Mouse (Mus musculus): ENCODE results near the gene Rab11fip5.

The Rab11fip5 gene

DNA sequence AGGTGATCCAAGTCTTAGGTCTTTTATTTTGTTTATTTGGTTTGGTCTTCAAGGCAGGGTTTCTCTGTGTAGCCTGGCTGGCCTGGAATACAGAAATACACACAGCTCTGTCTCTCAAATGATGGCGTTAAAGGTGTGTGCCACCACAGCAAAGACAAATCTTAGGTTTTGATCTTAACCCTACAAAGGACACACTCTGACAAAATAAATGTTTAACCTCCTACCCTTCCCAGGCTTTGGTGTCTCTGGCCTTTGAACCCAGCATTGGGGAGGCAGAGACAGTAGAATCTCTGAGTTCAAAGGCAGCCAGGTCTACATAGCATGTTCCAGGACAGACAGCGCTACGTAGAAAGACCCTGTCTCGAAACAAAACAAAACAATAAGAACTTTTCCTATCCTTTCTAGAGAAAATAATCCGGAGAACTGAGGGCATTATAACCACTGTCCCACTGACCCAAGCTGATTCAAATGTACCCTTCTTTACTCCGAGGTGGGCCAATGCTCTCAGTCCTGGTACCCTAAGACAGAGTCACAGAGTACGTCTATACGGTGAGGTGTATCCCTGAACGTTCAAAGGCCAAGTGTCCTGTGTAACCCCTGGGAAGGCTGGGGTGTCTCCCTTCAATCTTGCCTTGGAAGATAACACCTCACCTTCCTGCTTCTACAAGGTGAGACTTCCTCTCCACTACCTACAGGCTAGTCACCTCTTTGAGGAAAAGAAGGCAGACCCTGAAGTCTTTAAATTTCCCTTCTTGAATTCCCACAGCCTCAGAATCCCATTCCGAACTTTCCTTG lies 1.2 kb downstream of the Rab11fip5 start:
- DNase-seq (ENCODE audit: low spot score): no peak

DNA sequence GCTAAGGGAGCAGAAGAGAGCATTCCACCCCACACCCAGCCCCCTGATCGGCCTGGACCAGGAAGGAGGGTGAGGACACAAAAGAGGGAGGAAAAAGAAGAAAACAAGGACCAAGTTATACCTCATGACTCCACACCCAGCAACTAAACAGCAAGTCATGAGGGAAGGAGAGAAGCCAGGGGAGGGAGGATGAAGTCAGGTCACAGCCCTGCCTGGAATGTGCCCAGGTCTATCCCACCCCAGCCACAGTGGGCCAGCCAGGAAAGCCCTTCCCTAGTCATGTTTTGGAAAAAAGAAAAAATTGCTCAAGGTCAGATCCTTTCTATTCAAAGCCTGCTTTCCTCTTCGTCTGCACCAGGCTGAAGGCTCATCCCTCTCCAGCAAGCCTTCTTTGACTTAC lies 1.9 kb downstream of the Rab11fip5 start:
- peak; percentile 49 for DNase-seq (ENCODE audit: low spot score)

DNA sequence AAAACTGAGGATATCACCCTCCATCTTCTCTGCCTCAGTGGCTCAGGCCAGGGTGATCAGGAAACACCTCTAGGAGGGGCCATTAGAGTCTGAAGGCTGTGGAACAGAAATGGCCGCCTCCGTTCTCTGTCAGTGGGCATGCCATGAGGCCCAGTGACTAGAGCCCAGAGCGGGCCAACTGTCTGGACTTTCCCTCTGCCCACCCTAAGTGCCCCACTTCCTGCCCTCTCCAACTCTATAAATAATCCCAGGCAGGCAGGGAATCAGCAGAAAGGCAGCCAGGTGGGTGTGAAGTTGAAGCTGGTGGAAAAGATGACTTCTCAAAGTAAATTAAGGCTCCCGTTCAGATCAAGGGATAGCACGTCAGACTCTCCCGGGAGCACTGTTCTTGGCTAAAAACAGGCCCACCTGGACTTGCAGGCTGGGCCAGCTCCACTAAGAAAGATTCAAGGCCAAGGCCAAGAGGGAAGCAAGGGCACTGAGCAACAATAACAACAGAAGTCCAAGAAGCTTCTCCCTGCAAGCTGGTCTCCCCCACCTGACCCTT lies 2.5 kb downstream of the Rab11fip5 start:
- DNase-seq (ENCODE audit: low spot score): no peak

DNA sequence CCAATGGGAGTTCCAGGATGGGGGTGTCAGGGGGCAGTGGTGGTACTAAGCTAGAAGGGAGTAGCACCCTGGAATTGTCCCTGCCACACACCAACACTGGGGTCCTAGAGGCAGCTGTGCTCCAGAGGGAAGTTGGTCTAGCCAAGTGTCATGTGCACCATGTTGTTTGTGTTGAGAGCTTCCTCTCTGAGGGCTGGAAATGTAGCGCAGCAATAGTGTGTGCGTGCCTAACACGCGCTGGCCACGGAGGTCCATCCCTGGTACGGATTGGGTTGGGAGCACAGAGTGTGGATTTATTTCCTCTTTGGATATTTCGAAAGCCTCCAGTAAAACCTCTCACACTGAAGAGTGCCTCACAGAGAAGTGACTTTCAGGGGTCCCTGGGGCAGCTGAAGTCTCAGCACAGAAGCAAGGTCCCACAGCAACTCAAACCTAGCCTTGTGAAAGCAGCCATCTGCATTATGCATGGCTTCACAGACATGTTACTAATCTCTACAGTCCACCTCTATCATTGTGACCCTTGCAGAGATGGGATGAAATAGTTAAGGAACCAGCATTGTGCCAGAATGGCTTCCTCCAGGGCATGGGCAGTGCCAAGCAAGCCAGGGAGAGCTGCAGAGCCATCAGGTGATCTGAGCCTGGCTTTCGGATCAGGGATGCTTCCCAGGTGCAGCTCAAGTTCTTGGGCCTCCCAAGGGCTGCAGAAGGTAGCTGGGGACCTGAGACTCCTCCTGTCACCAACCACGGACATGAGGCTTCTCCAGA lies 3.6 kb downstream of the Rab11fip5 start:
- DNase-seq (ENCODE audit: low spot score): no peak

DNA sequence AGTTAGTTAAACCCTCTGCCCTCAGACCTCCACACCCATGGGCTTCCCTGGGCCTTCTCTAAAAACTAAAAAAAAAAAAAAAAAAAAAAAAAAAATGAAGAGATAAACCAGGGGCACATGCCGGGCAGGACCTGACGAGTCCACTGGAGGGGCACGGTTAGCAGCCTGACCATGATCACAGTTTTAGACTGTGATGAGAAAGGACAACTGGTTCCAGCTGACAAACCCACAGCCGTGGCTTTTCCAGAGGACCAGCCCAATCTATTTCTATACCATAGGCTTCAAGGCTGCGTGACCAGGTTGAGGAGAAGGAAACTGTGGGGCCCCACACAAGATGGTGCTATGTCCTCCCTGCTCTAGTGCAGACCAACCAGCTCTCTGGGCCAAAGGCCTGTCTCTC lies 4.4 kb downstream of the Rab11fip5 start:
- no peak for DNase-seq (ENCODE audit: low spot score)

DNA sequence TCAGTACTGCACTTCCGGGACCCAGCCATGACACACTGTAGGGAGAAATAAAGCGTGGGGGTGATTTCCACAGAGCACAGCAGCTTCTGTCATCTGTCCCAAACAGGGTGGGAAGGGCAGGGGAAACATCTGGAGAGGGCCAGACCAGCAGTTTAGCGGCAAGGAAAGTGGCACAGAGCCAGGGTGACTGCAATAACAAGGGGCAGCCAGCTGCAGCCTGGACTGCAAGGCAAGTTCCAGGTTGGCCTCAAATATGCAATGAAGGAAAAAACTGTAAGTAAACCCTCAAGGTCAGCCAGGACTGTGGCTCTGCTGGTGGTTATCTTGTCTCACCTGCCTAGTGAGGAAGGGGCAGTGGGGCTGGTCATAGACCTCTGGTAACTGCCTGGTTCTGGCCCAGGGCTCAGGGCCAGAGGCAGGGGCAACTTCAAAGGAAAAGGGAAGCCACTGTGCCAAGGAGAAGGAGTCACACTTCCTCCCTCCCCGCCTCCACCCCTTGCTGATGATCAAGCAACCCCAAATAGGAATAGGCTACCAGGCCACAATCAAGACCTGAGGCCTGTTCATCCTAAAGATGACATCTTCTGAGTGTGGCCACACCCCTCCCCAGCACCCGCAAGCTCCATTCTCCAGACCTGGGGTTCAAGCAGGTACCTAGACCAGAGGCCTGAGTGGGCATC lies 5.1 kb downstream of the Rab11fip5 start:
- DNase-seq (ENCODE audit: low spot score): peak; percentile 56

DNA sequence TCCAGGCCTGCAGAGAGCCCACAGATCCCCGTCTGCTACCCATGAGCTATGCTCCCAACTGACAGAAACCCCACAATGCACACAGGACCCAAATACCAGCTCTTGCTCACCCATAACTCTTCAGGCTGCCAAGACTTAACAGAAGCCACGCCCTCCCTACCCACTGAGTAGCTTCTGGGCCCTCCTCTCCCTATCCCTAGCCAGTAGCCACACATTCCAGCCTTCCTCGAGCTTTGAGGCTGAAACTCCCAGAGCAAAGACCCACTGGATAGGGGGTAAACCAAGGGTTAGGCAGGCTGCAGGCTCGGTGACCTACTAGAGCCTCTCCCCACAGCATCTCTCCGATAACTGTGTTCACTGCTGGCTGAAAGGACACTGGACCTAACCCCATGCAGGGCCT lies 5.7 kb downstream of the Rab11fip5 start:
- DNase-seq (ENCODE audit: low spot score): no peak

DNA sequence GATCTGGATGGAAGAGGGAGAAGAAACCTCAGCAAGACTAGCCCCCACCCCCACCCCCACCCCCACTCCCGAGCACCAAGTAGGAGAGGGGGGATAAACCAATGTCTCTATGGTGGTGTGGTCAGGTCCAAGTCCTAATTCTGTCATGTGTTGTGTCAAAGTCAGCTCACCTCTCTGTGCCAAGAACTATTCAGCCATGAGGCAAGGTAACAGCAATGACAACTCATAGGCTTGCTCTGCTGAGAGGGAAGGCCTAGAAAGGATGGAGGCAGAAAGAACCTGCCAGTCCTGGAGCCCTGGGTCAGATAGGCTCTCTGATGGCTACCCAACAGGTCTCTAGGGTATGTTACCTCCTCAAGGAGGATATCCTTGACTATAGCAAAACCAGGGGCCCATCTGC lies 6.3 kb downstream of the Rab11fip5 start:
- DNase-seq (ENCODE audit: low spot score): no peak

DNA sequence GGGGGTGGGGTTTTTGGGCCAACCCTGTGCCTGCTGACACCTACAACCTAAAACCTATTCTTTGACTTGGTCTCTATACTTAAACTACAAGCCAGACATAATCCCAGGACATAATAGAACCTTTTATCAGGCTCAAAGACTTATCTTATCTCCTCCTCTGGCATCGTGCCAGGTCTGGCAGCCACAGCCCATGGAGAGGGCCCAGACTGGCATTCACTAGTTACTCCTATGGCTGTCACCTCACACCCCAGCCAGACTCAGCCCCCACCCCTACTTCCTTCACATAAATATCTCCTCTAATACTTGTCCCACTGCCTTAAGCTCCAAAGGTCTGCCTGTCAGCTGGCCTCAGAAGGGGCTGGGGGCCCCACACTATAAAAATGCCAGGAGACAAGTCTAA lies 8.0 kb downstream of the Rab11fip5 start:
- DNase-seq (ENCODE audit: low spot score): peak; percentile 51

DNA sequence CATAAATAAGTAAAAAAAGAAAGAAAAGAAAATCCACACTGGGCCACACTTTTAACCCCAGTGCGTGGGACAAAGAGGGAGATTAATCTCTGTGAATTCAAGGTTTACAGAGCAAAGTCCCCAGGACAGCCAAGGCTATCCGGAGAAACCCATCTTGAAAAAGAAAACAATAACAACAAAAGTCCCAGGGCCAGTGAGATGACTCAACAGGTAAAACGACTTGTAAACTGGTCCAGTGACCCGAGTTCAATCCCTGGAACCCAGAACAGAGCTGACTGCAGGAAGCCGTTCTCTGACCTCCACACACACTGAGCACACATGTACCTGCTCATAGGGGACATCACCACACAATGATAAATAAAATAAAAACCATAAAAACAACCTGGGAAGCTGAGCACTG lies 10.0 kb downstream of the Rab11fip5 start:
- no peak for DNase-seq (ENCODE audit: low spot score)

DNA sequence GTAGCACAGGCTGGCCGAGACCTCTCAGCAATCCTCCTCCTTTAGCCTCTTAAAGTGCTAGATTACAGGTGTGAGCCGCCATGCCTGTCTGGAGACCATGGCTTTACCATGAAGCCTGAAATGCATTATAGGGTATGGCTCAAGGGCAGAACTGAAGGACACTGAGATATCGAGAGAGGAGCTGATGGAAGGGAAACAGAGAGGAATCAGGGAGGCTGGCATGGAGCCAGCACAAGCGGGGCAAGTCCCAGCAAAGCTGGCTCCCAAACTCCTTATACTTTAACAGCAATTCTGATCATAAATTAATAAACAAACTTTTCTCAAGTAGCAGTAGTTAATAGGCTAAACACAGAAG lies 10.6 kb downstream of the Rab11fip5 start:
- no peak for DNase-seq (ENCODE audit: low spot score)

DNA sequence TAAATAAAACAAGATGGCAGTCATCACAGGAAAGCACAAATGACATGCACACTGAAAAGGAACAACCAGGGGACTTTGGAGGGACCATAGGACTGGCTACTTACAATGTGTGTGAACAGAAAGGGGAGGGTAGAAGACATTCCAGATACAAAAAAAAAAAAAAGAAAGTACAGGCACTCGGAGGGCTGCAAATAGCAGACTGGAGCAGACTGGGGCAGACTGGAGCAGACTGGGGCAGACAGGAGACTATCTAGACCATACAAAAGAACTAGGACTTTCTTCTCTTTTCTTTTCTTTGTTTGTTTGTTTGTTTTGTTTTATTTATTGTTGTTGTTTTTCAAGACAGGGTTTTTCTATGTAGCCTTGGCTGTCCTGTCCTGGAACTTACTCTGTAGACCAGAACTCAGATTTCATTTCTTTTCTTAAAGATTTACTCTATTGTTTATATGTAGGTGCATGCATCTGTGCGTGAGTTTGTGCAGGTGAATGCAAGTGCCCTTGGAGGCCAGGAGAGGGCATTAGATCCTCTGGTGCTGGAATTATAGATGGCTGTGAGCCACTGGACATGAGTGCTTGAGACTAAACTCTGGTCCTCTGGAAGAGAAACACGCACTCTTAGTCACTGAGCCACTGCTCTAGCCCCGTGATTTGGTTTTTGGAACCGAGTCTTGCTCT lies 11.1 kb downstream of the Rab11fip5 start:
- DNase-seq (ENCODE audit: low spot score): no peak

DNA sequence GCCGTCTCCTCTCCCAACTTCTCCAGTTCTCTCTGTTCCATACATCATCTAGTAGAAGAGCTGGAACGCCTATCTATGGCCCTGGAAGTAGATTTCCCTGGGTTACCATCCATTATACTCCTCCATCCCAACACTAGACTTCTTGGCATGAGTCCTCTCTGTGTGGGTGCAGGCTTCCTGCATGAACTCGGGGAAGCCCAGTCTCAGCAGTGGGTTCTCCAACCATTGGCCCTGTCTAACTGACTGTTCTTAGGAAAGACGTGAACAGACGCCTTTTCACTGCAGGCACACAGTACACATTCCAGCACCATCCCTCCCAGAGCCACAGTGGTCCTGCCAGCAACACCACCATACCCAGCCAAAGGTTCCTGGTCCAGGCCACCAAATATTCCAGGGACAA lies 11.8 kb downstream of the Rab11fip5 start:
- DNase-seq (ENCODE audit: low spot score): no peak

DNA sequence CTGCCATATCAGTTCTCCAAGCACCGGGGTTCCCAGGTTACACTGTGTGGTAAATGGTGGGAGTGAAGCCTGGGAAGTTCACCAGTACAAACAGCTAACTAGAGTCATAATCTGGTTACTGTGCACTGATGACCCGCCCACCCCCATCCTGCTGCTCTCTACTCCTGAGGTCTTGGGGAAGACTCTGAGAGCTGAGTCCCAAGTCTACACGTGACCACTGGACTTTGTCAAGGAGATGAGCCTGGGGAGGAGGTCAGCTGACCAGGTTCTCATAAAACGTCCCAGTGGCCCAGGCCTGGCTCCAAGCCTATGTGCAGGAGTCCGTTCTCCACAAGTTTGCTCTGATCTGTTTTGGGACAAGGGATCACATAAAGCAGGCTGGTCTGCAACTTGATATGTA lies 14.1 kb downstream of the Rab11fip5 start:
- no peak for DNase-seq (ENCODE audit: low spot score)

DNA sequence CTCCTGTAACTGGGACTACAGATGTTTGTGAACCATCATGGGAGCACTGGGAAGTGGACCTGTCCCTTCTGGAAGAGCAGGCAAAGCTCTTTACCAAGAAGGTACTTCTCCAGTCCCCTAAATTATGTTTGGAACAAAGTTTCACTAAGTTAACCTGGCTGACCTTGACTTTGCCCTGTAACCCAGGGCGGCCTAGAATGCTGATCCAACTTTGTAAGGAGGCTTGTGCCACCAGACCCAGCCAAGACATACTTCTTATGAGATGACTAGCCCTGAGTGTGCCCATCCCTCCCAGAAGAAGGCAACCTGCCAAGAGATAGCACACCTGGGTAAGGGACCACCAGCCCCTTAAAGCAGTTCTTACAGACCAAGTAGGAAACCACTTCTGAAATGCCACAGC lies 15.6 kb downstream of the Rab11fip5 start:
- no peak for DNase-seq (ENCODE audit: low spot score)

DNA sequence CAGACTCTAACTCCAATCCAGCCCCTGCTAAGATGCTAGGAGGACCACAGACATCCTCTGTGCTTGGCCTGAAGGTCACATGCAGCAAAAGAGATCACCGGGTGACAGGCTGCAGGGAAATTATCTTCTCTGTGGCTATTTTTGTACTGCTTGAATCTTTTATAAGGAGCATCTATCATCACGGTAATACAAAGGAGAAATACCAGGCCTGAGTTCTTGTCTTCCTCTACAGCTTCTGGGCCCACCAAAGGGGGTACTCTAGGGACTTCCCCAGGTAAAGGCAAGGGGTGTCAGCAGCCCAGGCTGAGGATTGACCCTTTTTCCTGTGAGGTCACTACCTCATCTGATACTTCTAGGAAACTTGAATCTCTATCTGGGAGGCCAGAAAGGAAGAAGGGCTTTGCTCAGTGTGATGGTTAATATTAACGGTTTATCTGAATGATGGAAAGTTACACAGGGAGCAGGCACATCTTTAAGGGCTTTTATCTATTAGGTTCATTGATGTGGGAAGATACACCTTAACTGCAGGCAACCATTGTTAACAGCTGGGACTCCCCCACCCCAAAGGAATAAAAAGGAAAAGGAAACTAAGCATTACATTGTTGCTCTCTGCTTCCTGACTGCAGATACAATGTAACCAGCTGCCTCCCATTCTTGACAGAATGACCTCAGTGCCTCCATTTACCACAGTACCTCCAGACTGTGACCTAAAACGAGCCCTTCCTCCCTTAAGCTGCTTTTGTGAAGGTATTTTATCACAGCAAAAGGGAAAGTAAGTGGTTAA lies 17.6 kb downstream of the Rab11fip5 start:
- no peak for DNase-seq (ENCODE audit: low spot score)

DNA sequence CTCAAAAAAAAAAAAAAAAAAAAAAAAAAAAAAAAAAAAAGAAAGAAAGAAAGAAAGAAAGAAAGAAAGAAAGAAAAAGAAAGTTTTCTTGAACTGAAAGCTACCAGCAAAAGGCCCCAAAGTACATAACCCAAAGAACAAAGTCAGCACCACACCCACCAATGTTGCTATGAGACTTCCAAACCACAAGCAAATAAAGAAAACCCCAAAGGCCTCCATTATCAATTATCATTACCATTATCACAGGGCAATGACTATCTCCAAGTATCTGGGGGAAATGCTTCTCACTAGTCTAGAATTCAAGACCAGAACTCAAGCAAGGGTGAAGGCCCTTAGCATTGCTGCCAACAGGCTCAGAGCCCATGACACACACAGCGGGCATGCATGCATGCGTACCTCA lies 18.7 kb downstream of the Rab11fip5 start:
- DNase-seq (ENCODE audit: low spot score): no peak

DNA sequence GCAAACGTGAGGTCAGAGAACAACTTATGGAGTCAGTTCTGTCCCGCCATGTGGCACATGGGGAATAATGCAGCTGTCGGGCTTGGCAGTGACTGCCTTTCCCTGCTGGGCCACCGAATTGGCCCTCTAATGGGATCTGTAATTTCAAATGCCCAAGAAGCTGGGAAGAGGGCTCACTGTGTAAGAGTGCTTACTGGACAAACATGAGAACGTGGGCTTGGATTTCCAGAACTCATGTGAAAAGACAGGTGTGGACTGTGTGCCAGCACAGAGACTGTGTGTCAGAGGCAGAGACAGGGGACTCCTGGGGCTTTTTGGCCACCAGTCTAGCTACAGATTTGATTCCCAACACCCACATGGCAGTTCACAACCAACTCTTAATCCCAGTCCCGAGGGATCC lies 19.7 kb downstream of the Rab11fip5 start:
- DNase-seq (ENCODE audit: low spot score): no peak

DNA sequence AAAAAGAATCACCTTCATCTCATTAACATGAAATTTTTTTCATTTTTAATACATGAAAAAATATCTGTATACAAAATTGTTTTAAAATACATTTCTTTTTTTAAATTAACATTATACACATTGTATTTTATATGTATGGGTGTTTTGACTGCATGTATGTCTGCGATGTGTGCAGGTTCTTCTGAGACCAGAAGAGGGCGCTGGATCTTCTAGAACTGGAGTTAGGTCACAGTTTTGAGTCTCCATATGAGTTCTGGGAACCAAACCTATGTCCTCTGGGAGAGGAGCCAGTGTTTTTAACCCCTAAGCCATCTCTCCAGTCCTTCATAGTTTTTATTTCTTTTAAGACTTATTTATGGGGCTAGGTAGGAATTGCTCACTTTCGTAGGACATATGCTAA lies 20.7 kb downstream of the Rab11fip5 start:
- no peak for DNase-seq (ENCODE audit: low spot score)

DNA sequence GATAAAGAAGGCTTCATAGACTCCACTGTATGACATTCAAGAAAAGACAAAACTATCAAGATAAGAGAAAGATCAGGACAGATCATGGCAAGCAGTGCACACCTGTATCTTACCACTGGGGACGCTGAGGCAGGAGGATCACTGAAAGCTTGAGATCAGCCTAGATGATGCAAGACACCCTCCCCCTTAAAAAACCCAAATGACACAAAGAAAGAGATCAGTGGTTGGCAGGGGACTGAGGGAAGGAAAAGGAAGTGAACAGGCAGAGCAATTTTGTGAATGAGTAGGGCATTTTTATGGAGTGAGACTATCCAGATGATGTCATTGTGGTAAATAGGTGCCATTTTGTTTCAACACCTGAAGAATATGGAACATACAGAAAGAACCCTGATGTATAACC lies 24.3 kb downstream of the Rab11fip5 start:
- no peak for DNase-seq (ENCODE audit: low spot score)

DNA sequence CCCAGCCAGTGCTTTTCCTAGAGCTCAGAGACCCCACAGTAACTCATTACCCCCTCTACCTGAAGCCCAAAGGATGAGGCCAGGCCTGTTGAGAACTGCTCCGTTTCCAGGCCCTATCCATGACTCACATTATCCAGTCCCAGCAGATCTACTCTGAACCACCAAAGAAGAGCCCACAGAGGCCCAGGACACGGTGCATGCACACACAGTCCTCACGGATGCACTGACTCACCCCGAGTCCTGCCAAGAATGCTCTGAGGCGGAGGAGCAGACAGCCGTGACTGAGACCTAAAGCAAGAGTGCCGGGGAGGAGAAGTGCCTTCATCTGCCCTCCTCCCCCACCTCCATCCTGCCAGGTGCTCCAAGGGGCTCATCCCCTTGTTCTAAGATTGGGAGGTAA lies 25.2 kb downstream of the Rab11fip5 start:
- no peak for DNase-seq (ENCODE audit: low spot score)

DNA sequence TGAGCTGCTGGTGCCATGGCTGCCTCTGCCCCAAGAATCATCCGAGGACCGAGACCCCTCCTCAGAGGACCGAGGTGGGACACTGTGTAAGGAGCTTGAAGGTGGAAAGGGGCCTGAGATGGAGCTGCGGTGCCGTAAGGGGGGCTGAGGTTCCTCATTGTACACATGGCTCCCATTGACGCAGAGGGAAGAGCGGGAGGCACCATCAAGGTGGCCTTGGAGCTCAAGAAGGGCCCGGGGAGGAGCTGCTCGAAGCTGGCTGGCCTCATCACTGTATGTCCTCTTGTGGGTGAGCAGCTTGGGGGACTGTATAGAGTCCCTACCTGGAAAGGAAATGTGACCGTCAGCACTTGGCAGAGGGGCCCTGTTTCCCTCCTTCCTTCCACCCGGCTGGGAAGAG lies 26.3 kb downstream of the Rab11fip5 start:
- no peak for DNase-seq (ENCODE audit: low spot score)
